Mouse (Mus musculus) liver, embryonic 16.5 days (tissue): ENCODE measurements around the gene Ank2. TPM values are rescaled to one million over a fixed set of nuclear protein-coding genes. Genes with fewer than 3 reads are reported as not detected.

Source experiments
- ATAC-seq: fragments of 200-750 bp; cut with Nextera tagmentation; 2 replicates; pipeline ENCODE4 v1.8.0; 2017; ENCODE audit warnings: low read depth, mild to moderate bottlenecking, moderate number of reproducible peaks, moderate library complexity
- H3K27ac ChIP-seq: fragments of 300-500 bp; sonication (generic); 2 replicates; pipeline ENCODE4 v1.5.1; 2014; ENCODE audit warnings: mild to moderate bottlenecking, low read length
- H3K27me3 ChIP-seq: fragments of 300-500 bp; sonication (generic); 2 replicates; pipeline ENCODE4 v1.6.1; 2014; ENCODE audit warnings: low read depth, low read length, mixed read lengths; ENCODE audit not compliant: control insufficient read depth, insufficient read depth
- H3K36me3 ChIP-seq: fragments of 300-500 bp; sonication (generic); 2 replicates; pipeline ENCODE4 v1.6.1; 2014; ENCODE audit warnings: mild to moderate bottlenecking; ENCODE audit not compliant: control insufficient read depth, insufficient read depth
- H3K4me1 ChIP-seq: fragments of 300-500 bp; sonication (generic); 2 replicates; pipeline ENCODE4 v1.6.1; 2014; ENCODE audit warnings: low read depth, low read length, mixed read lengths; ENCODE audit not compliant: control insufficient read depth
- H3K4me2 ChIP-seq: fragments of 300-500 bp; sonication (generic); 2 replicates; pipeline ENCODE4 v1.6.1; 2014; ENCODE audit warnings: low read depth, low read length, mixed read lengths
- H3K4me3 ChIP-seq: fragments of 300-500 bp; sonication (generic); 2 replicates; pipeline ENCODE4 v1.5.1; 2014; ENCODE audit warnings: low read depth, mild to moderate bottlenecking, low read length
- H3K9ac ChIP-seq: fragments of 300-500 bp; sonication (generic); 2 replicates; pipeline ENCODE4 v1.6.1; 2014; ENCODE audit warnings: low read depth, low read length
- H3K9me3 ChIP-seq: fragments of 300-500 bp; sonication (generic); replicated peaks from 2 replicates; pipeline ENCODE4 v1.6.1; 2016; ENCODE audit warnings: low read length; ENCODE audit not compliant: control insufficient read depth
- WGBS: fragments of 180-500 bp; shearing (Covaris S2); extraction: QIAGEN DNeasy Blood & Tissue Kit; methylation state at CpG from one replicate; pipeline ENCODE4 v1.1.7; 2014; ENCODE audit not compliant: insufficient replicate concordance; 5-methylcytosine and 5-hydroxymethylcytosine counted together
- polyA plus RNA-seq: library from polyadenylated mRNA; unstranded; fragments of >200 nt; fragmentation: Nextera tagmentation; extraction: Ambion mirVana; gene quantifications from 2 replicates; pipeline ENCODE4 v1.2.1, GENCODE M21; 2015

Gene Ank2
- polyA plus RNA-seq = 8.6 and 10.4 TPM in 2 replicates

- peak within 1 kb of the TSS; percentile 66 for H3K4me2 ChIP-seq
- under 1% methylated on average over 62 of the region's 62 CpGs for whole genome bisulfite sequencing
- H3K4me1 ChIP-seq = peaks cover 11% of the 10 kb centered on the region; the same call in 1 of the 2 replicates
- H3K36me3 ChIP-seq = no peaks in the 10 kb centered on the region
- peak within 1 kb of the TSS; percentile 47 for H3K9ac ChIP-seq
- peaks cover 26% of the 10 kb centered on the region for H3K27me3 ChIP-seq
- H3K9me3 ChIP-seq = no peaks in the 10 kb centered on the region
- H3K4me3 ChIP-seq = peak within 1 kb of the TSS; percentile 48
- ATAC-seq = peak; percentile 57
- H3K27ac ChIP-seq = no peak within 1 kb of the TSS
Measured at GRCm38 (mm10) chr3:127498742-127499400, at the start of gene Ank2. Gene Ank2 (minus strand): TSS chr3:127499350.

DNA sequence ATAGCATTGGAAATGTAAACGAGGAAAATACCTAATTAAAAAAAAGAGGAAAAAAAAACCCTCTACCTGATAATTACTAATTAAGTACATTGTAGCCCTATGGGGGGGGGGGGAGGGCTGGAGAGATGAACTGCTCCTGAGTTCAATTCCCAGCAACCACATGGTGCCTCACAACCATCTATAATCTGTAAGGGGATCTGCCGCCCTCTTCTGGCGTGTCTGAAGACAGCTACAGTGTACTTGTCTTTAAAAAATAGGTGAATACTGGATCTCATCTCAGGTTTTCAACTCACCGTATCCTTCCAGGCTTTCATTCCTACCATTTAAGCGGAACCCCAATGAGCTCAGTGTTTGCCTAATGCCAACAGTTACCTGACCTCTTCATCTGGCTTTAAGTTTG, 48.7 kb upstream of the Ank2 start:
- Histone ChIP-seq H3K9ac (no peak overlapping the region), H3K27ac (no peak overlapping the region), H3K9me3 (no peaks in the 10 kb centered on the region), H3K36me3 (peaks cover 20% of the 10 kb centered on the region), H3K4me1 (peaks cover 4% of the 10 kb centered on the region), H3K4me3 (no peak overlapping the region), H3K27me3 (no peaks in the 10 kb centered on the region), H3K4me2 (no peak overlapping the region)
- 50% methylated on average over 5 of the region's 5 CpGs for WGBS
- no peak for ATAC-seq

- H3K36me3 ChIP-seq = peaks cover 21% of the 10 kb centered on the region
- no peak overlapping the region for H3K4me3 ChIP-seq
- no peak overlapping the region for H3K4me2 ChIP-seq
- no peaks in the 10 kb centered on the region for H3K4me1 ChIP-seq
- H3K9ac ChIP-seq = no peak overlapping the region
- no peaks in the 10 kb centered on the region for H3K9me3 ChIP-seq
- no peak for ATAC-seq
- H3K27me3 ChIP-seq = no peaks in the 10 kb centered on the region
- H3K27ac ChIP-seq = no peak overlapping the region
- WGBS = 65% methylated on average over 5 of the region's 5 CpGs
Measured at GRCm38 (mm10) chr3:127544610-127545121, 45.5 kb upstream of the Ank2 start.

DNA sequence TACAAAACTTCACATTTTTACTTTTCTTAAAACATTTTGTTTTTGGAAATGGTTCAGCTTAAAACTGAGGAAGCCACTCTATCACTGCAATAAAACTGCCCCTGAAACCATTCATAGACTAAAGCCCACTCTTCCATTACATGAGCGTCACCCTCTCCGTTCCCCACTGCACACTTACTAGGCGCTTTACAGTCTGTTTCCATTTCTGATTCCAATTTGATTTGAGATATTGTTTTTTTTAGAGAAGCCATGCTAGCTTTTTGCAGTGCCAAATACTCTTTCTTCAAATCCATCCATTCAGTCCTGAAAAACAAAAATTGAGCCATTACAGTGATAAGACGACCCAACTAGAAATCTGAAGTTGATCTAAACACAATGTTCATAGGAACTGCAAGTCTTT, 44.8 kb upstream of the Ank2 start:
- ATAC-seq = no peak
- Histone ChIP-seq H3K9ac (no peak overlapping the region), H3K9me3 (no peaks in the 10 kb centered on the region), H3K4me1 (no peaks in the 10 kb centered on the region), H3K27me3 (no peaks in the 10 kb centered on the region), H3K4me3 (no peak overlapping the region), H3K27ac (no peak overlapping the region), H3K4me2 (no peak overlapping the region), H3K36me3 (peaks cover 21% of the 10 kb centered on the region)
- WGBS = 88% methylated on average over 4 of the region's 4 CpGs

GRCm38 (mm10) chr3:127539193-127539592, 40.0 kb upstream of the Ank2 start:
- no peak overlapping the region for H3K9ac ChIP-seq
- no peaks in the 10 kb centered on the region for H3K4me1 ChIP-seq
- no peak overlapping the region for H3K27ac ChIP-seq
- H3K9me3 ChIP-seq = no peaks in the 10 kb centered on the region
- no peak for ATAC-seq
- H3K4me3 ChIP-seq = no peak overlapping the region
- H3K4me2 ChIP-seq = no peak overlapping the region
- WGBS = 79% methylated on average over 6 of the region's 6 CpGs
- peaks cover 9% of the 10 kb centered on the region for H3K36me3 ChIP-seq
- H3K27me3 ChIP-seq = no peaks in the 10 kb centered on the region

- Histone ChIP-seq H3K27ac (no peak overlapping the region), H3K27me3 (no peaks in the 10 kb centered on the region), H3K4me3 (no peak overlapping the region), H3K9ac (no peak overlapping the region), H3K36me3 (no peaks in the 10 kb centered on the region), H3K9me3 (no peaks in the 10 kb centered on the region), H3K4me2 (no peak overlapping the region), H3K4me1 (no peaks in the 10 kb centered on the region)
- ATAC-seq = no peak
- WGBS = 23% methylated on average over 4 of the region's 4 CpGs
Measured at GRCm38 (mm10) chr3:127530293-127530692, 31.1 kb upstream of the Ank2 start.

DNA sequence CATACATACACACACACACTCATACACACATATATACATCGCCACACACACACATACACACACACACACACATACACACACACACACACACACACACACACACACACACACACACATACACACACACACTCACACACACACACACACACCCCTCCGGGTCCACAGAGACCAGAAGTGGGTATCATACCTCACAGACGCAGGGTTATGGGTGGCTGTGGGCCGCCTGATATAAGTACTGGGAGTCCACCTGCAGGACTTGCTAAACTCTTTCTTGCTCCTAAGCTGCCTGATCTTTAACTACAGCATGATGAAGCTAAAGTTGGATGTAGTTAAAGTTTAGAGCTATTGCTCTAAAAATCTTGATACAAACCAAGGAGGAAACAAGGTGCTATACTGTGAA, 30.7 kb upstream of the Ank2 start:
- H3K4me1 ChIP-seq = no peaks in the 10 kb centered on the region
- H3K4me2 ChIP-seq = no peak overlapping the region
- WGBS = 55% methylated on average over 4 of the region's 4 CpGs
- no peak overlapping the region for H3K9ac ChIP-seq
- no peaks in the 10 kb centered on the region for H3K9me3 ChIP-seq
- H3K4me3 ChIP-seq = no peak overlapping the region
- no peaks in the 10 kb centered on the region for H3K27me3 ChIP-seq
- H3K27ac ChIP-seq = no peak overlapping the region
- no peak for ATAC-seq
- no peaks in the 10 kb centered on the region for H3K36me3 ChIP-seq

DNA sequence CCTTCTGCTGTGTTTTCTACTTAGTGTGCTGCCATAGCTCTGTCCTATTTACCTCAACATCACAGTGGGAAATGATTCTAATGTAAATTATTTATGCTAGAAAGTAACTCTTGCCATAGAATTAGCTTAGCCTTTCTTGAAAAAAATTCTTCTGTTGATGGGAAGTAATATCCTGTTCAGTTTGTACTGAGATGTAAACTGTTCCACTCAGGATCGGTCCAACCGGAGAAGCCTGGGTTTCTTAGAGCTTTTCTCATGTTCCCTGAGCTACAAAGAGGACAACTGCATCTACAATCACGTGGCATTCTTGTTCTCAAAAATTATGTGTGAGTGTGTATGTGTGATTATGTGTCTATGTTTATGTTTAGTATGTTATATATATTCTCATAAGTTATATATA, 30.1 kb upstream of the Ank2 start:
- Histone ChIP-seq H3K27me3 (no peaks in the 10 kb centered on the region), H3K36me3 (no peaks in the 10 kb centered on the region), H3K4me3 (no peak overlapping the region), H3K9me3 (no peaks in the 10 kb centered on the region), H3K4me1 (no peaks in the 10 kb centered on the region), H3K4me2 (no peak overlapping the region), H3K27ac (no peak overlapping the region), H3K9ac (no peak overlapping the region)
- WGBS = 74% methylated on average over 3 of the region's 3 CpGs
- no peak for ATAC-seq

- H3K36me3 ChIP-seq = no peaks in the 10 kb centered on the region
- ATAC-seq = peak; percentile 32; the same call in 1 of the 2 replicates
- 56% methylated on average over 5 of the region's 5 CpGs for WGBS
Measured at GRCm38 (mm10) chr3:127527465-127528034, 28.4 kb upstream of the Ank2 start.

More at GRCm38 (mm10) chr3:127527465-127528034, 28.4 kb upstream of the Ank2 start:
- Histone ChIP-seq H3K4me1 (no peaks in the 10 kb centered on the region), H3K27me3 (no peaks in the 10 kb centered on the region), H3K4me3 (no peak overlapping the region), H3K4me2 (no peak overlapping the region), H3K9me3 (no peaks in the 10 kb centered on the region), H3K27ac (no peak overlapping the region), H3K9ac (no peak overlapping the region)
